Mouse (Mus musculus) spleen, embryonic (tissue): ENCODE data around the gene Rnf227.

ENCODE experiments used
- CTCF ChIA-PET: fragments of 350-600 bp; sonication (Branson Sonifier 250); formaldehyde crosslinking; loops from one replicate; lab custom pipeline; 2022; lab: Charles Lee

Rnf227 gene

GRCm38 (mm10) chr11:69328517-69328916 lies 11.7 kb upstream of the Rnf227 start:
- CTCF ChIA-PET = interaction anchor here (0.7 kb wide), 1 partner anchor 20 kb away, joined by 3 read pairs; no protein-coding TSS in a partner anchor

- CTCF ChIA-PET = interaction anchor here (1.1 kb wide), 1 partner anchor 57 kb away, joined by 3 read pairs; no protein-coding TSS in a partner anchor
Observed at GRCm38 (mm10) chr11:69331152-69331551, 9.1 kb upstream of the Rnf227 start.

GRCm38 (mm10) chr11:69331929-69332405 lies 8.3 kb upstream of the Rnf227 start:
- CTCF ChIA-PET = interaction anchor here (0.6 to 1.4 kb wide), 3 partner anchors 57 to 204 kb away, joined by 3 to 4 read pairs (median 3); no protein-coding TSS in a partner anchor

GRCm38 (mm10) chr11:69332713-69333253 lies 7.5 kb upstream of the Rnf227 start:
- CTCF ChIA-PET = interaction anchor here (1.2 to 1.4 kb wide), 2 partner anchors 36 to 63 kb away, joined by 3 to 4 read pairs; no protein-coding TSS in a partner anchor

- CTCF ChIA-PET = interaction anchor here (0.6 to 1.2 kb wide), 2 partner anchors 34 to 98 kb away, joined by 4 to 7 read pairs; no protein-coding TSS in a partner anchor
Observed at GRCm38 (mm10) chr11:69333922-69334321, 6.3 kb upstream of the Rnf227 start.

GRCm38 (mm10) chr11:69334796-69335195 lies 5.5 kb upstream of the Rnf227 start:
- CTCF ChIA-PET = no interaction called here

GRCm38 (mm10) chr11:69346441-69346840 lies 6.2 kb downstream of the Rnf227 start:
- CTCF ChIA-PET = interaction anchor here (0.6 kb wide), 1 partner anchor 1193 kb away, joined by 7 read pairs; no protein-coding TSS in a partner anchor

GRCm38 (mm10) chr11:69356544-69356943 lies 16.3 kb downstream of the Rnf227 start:
- CTCF ChIA-PET = no interaction called here

- CTCF ChIA-PET = no interaction called here
Observed at GRCm38 (mm10) chr11:69357690-69358089, 17.4 kb downstream of the Rnf227 start.

- CTCF ChIA-PET = interaction anchor here (0.6 kb wide), 1 partner anchor 20 kb away, joined by 4 read pairs; no protein-coding TSS in a partner anchor
Observed at GRCm38 (mm10) chr11:69362021-69362420, 21.8 kb downstream of the Rnf227 start.

- CTCF ChIA-PET = interaction anchor here (0.6 kb wide), 1 partner anchor 20 kb away, joined by 4 read pairs; no protein-coding TSS in a partner anchor
Observed at GRCm38 (mm10) chr11:69362479-69362878, 22.2 kb downstream of the Rnf227 start.

- CTCF ChIA-PET = no interaction called here
Observed at GRCm38 (mm10) chr11:69364376-69364775, 24.1 kb downstream of the Rnf227 start.

GRCm38 (mm10) chr11:69364910-69365309 lies 24.6 kb downstream of the Rnf227 start:
- CTCF ChIA-PET = no interaction called here

GRCm38 (mm10) chr11:69365722-69366121 lies 25.5 kb downstream of the Rnf227 start:
- CTCF ChIA-PET = no interaction called here

GRCm38 (mm10) chr11:69366157-69366854 lies 26.0 kb downstream of the Rnf227 start:
- CTCF ChIA-PET = interaction anchor here (0.7 kb wide), 1 partner anchor 309 kb away, joined by 4 read pairs; no protein-coding TSS in a partner anchor

GRCm38 (mm10) chr11:69366855-69367615 lies 26.8 kb downstream of the Rnf227 start:
- CTCF ChIA-PET = interaction anchor here (0.7 kb wide), 1 partner anchor 310 kb away, joined by 4 read pairs; no protein-coding TSS in a partner anchor

- CTCF ChIA-PET = interaction anchor here (0.6 to 1.4 kb wide), 3 partner anchors 34 to 63 kb away, joined by 3 to 4 read pairs (median 3); no protein-coding TSS in a partner anchor
Observed at GRCm38 (mm10) chr11:69367616-69368355, 27.5 kb downstream of the Rnf227 start.

GRCm38 (mm10) chr11:69368356-69369214 lies 28.3 kb downstream of the Rnf227 start:
- CTCF ChIA-PET = interaction anchor here (1.0 to 1.4 kb wide), 2 partner anchors 35 to 63 kb away, joined by 3 to 4 read pairs; no protein-coding TSS in a partner anchor

- CTCF ChIA-PET = interaction anchor here (0.6 to 1.4 kb wide), 4 partner anchors 32 to 96 kb away, joined by 3 to 7 read pairs (median 5); no protein-coding TSS in a partner anchor
Observed at GRCm38 (mm10) chr11:69369215-69369989, 29.1 kb downstream of the Rnf227 start, which contains the start of gene Chd3. Chd3 (minus strand) TSS chr11:69369406.
